Mouse (Mus musculus) cortical plate, adult 2 months (tissue): ENCODE results near the gene Ablim1. TPM values are rescaled to one million over a fixed set of nuclear protein-coding genes. Genes with fewer than 3 reads are reported as not detected.

Source experiments
- H3K27ac ChIP-seq: fragments of 200-500 bp; 2 replicates; pipeline ENCODE4 v1.5.1; 2012; ENCODE audit warnings: low read length, control low read depth, inconsistent platforms; ENCODE audit not compliant: insufficient read depth
- H3K4me1 ChIP-seq: fragments of 200-500 bp; 2 replicates; pipeline ENCODE4 v1.6.1; 2011; ENCODE audit warnings: low read length; ENCODE audit not compliant: control insufficient read depth, insufficient read depth
- H3K4me3 ChIP-seq: fragments of 200-500 bp; 2 replicates; pipeline ENCODE4 v1.5.1; 2011; ENCODE audit warnings: mild to moderate bottlenecking, low read length, control low read depth; ENCODE audit not compliant: insufficient read depth
- CTCF ChIP-seq: fragments of 200-500 bp; IDR thresholded peaks from 2 replicates; pipeline ENCODE4 v1.5.1; 2011; ENCODE audit warnings: mild to moderate bottlenecking, control low read depth, low read length; ENCODE audit not compliant: insufficient read depth; ENCODE audit errors: extremely low read depth
- POLR2A ChIP-seq: fragments of 200-500 bp; IDR thresholded peaks from 2 replicates; pipeline ENCODE4 v1.6.1; 2011; ENCODE audit warnings: mild to moderate bottlenecking, low read length, control low read depth; ENCODE audit not compliant: insufficient read depth; ENCODE audit errors: extremely low read depth
- polyA plus RNA-seq: library from polyadenylated mRNA; depleted of rRNA; stranded (reverse); fragments of >200 nt; gene quantifications from 2 replicates; pipeline ENCODE4 v1.2.3, GENCODE M21; 2012

Ablim1 gene
- polyA plus RNA-seq, 1 experiment, result 50.0 TPM

- Histone ChIP-seq H3K27ac (no peak overlapping the region), H3K4me1 (peaks cover 24% of the 10 kb centered on the region), H3K4me3 (no peak overlapping the region)
- TF ChIP-seq CTCF (peak; percentile 57), POLR2A (no peak)
These were observed 153.6 kb downstream of the Ablim1 start for GRCm38 (mm10) chr19:57161010-57161660.

- Histone ChIP-seq H3K4me1 (peaks cover 24% of the 10 kb centered on the region), H3K27ac (no peak overlapping the region), H3K4me3 (no peak overlapping the region)
- TF ChIP-seq CTCF, result no peak
- no peak for TF ChIP-seq POLR2A
These were observed 156.9 kb downstream of the Ablim1 start for GRCm38 (mm10) chr19:57157731-57158343.

- no peak for TF ChIP-seq POLR2A
- no peak for TF ChIP-seq CTCF
- peak overlapping the region; percentile 55; the same call in 1 of the 2 replicates for H3K27ac ChIP-seq
- no peak overlapping the region for H3K4me3 ChIP-seq
- H3K4me1 ChIP-seq, result peaks cover 15% of the 10 kb centered on the region
These were observed 159.4 kb downstream of the Ablim1 start for GRCm38 (mm10) chr19:57155121-57155884.

- Histone ChIP-seq H3K27ac (no peak overlapping the region), H3K4me1 (peaks cover 21% of the 10 kb centered on the region), H3K4me3 (no peak overlapping the region)
- no peak for TF ChIP-seq CTCF
- TF ChIP-seq POLR2A, result no peak
These were observed 162.4 kb downstream of the Ablim1 start for GRCm38 (mm10) chr19:57152357-57152756.

- TF ChIP-seq POLR2A, result no peak
- no peak for TF ChIP-seq CTCF
- H3K4me1 ChIP-seq, result peaks cover 26% of the 10 kb centered on the region
- no peak overlapping the region for H3K4me3 ChIP-seq
- no peak overlapping the region for H3K27ac ChIP-seq
These were observed 163.2 kb downstream of the Ablim1 start for GRCm38 (mm10) chr19:57151504-57151903.

GRCm38 (mm10) chr19:57150275-57150674 lies 164.4 kb downstream of the Ablim1 start:
- Histone ChIP-seq H3K4me3 (no peak overlapping the region), H3K4me1 (peaks cover 22% of the 10 kb centered on the region), H3K27ac (no peak overlapping the region)
- peak; percentile 88 for TF ChIP-seq CTCF
- TF ChIP-seq POLR2A, result no peak

- no peak for TF ChIP-seq POLR2A
- no peak for TF ChIP-seq CTCF
- peak overlapping the region; percentile 32; the same call in 1 of the 2 replicates for H3K27ac ChIP-seq
- peaks cover 14% of the 10 kb centered on the region for H3K4me1 ChIP-seq
- no peak overlapping the region for H3K4me3 ChIP-seq
These were observed 167.0 kb downstream of the Ablim1 start for GRCm38 (mm10) chr19:57147746-57148145.

- no peak overlapping the region for H3K27ac ChIP-seq
- no peak for TF ChIP-seq CTCF
- no peak for TF ChIP-seq POLR2A
These were observed 167.8 kb downstream of the Ablim1 start for GRCm38 (mm10) chr19:57146936-57147335.

GRCm38 (mm10) chr19:57143646-57144045 lies 171.1 kb downstream of the Ablim1 start:
- no peak overlapping the region for H3K4me3 ChIP-seq
- peaks cover 16% of the 10 kb centered on the region for H3K4me1 ChIP-seq
- TF ChIP-seq POLR2A (no peak), CTCF (no peak)
- no peak overlapping the region for H3K27ac ChIP-seq

More at GRCm38 (mm10) chr19:57146936-57147335, 167.8 kb downstream of the Ablim1 start:
- Histone ChIP-seq H3K4me1 (peaks cover 14% of the 10 kb centered on the region), H3K4me3 (no peak overlapping the region)
